Mouse (Mus musculus) E14TG2a.4 (cell line): ENCODE data around the gene Prep.

Source experiments
- CTCF ChIP-seq: conservative IDR thresholded peaks from 2 replicates; pipeline ENCODE4 v1.5.1; 2014; ENCODE audit warnings: low read length
- NANOG ChIP-seq: IDR thresholded peaks from 2 replicates; pipeline ENCODE4 v1.6.1; 2014; ENCODE audit warnings: borderline replicate concordance, low read length, mixed read lengths
- POU5F1 ChIP-seq: IDR thresholded peaks from 2 replicates; pipeline ENCODE4 v1.6.1; 2014; ENCODE audit warnings: low read length, borderline replicate concordance

DNA sequence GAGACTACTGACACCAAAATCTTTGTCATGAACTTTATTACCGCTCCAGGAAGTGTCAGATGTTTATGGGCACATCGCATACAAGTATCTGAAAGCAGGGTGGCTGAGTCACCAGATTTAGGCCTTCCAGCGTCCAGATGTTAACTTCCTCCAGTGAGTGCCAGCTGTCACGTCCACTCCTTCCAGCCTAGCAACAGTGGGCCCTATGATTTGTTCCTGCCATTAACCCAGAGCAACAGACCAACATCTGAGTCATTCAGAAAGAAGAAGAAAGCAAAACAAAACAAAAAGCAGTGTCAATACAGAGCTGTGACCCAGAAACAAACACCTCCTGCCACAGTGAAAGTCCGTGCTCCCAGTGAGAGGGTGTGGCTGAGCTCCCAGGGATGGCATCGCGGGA, 47.6 kb upstream of the Prep start:
- no peak for TF ChIP-seq CTCF
- TF ChIP-seq NANOG: no peak
- TF ChIP-seq POU5F1: no peak
